Mouse (Mus musculus) stomach, postnatal 0 days (tissue): ENCODE measurements around the gene St14.

ENCODE experiments used
- CTCF ChIP-seq: IDR thresholded peaks from 2 replicates; pipeline ENCODE4 v1.5.1; 2016; ENCODE audit warnings: antibody characterized with exemption, low read depth, mild to moderate bottlenecking, moderate library complexity
- EP300 ChIP-seq: optimal IDR thresholded peaks from 2 replicates; pipeline ENCODE3; 2016; ENCODE audit warnings: antibody characterized with exemption

GRCm38 (mm10) chr9:31168356-31169093, 36.9 kb upstream of the St14 start:
- no peak for TF ChIP-seq CTCF
- TF ChIP-seq EP300 = no peak
